Mouse (Mus musculus): Measurements from ENCODE around the gene Tnfaip6.

GRCm38 (mm10) chr2:52039083-52039801 is 1.4 kb downstream of the Tnfaip6 start:
- TF ChIP-seq CTCF (IDR thresholded peaks at IDR 0.05; ENCODE audit: low read depth) = no peak
- TF ChIP-seq EP300 (IDR thresholded peaks at IDR 0.05; ENCODE audit: low read depth) = no peak
